Mouse (Mus musculus) heart, postnatal 0 days (tissue): ENCODE data around the gene Sufu. TPM values are rescaled to one million over a fixed set of nuclear protein-coding genes. Genes with fewer than 3 reads are reported as not detected.
A peak's percentile ranks its signal among the peaks of the same experiment; 100 is the strongest.

Experiments
- ATAC-seq: fragments of 200-750 bp; cut with Nextera tagmentation; 2 replicates; pipeline ENCODE4 v1.8.0; 2017; ENCODE audit warnings: low read depth, moderate number of reproducible peaks, moderate library complexity; ENCODE audit not compliant: insufficient read depth
- DNase-seq: peaks from one replicate; pipeline ENCODE4 v3.0.0-alpha.2; 2016; ENCODE audit warnings: low spot score
- H3K27ac ChIP-seq: fragments of 300-500 bp; sonication (generic); 2 replicates; pipeline ENCODE4 v1.5.1; 2014; ENCODE audit warnings: low read depth, mild to moderate bottlenecking
- H3K27me3 ChIP-seq: fragments of 300-500 bp; sonication (generic); 2 replicates; pipeline ENCODE4 v1.6.1; 2014; ENCODE audit warnings: low read length, mixed read lengths; ENCODE audit not compliant: control insufficient read depth, insufficient read depth
- H3K36me3 ChIP-seq: fragments of 300-500 bp; sonication (generic); replicated peaks from 2 replicates; pipeline ENCODE4 v1.6.1; 2014; ENCODE audit warnings: low read length, mixed read lengths; ENCODE audit not compliant: control insufficient read depth, insufficient read depth
- H3K4me1 ChIP-seq: fragments of 300-500 bp; sonication (generic); 2 replicates; pipeline ENCODE4 v1.6.1; 2014; ENCODE audit warnings: antibody characterized with exemption; ENCODE audit not compliant: control insufficient read depth, insufficient read depth
- H3K4me2 ChIP-seq: fragments of 300-500 bp; sonication (generic); 2 replicates; pipeline ENCODE4 v1.6.1; 2014; ENCODE audit warnings: low read depth, mild to moderate bottlenecking, low read length, moderate library complexity
- H3K4me3 ChIP-seq: fragments of 300-500 bp; sonication (generic); 2 replicates; pipeline ENCODE4 v1.5.1; 2014; ENCODE audit warnings: low read depth, low read length
- H3K9ac ChIP-seq: fragments of 300-500 bp; sonication (generic); replicated peaks from 2 replicates; pipeline ENCODE4 v1.6.1; 2014; ENCODE audit warnings: low read depth, low read length, mixed read lengths
- H3K9me3 ChIP-seq: fragments of 300-500 bp; sonication (generic); replicated peaks from 2 replicates; pipeline ENCODE4 v1.6.1; 2016; ENCODE audit warnings: low read length; ENCODE audit not compliant: control insufficient read depth
- CTCF ChIP-seq: IDR thresholded peaks from 2 replicates; pipeline ENCODE4 v1.5.1; 2016; ENCODE audit warnings: antibody characterized with exemption, control low read depth, low read depth
- EP300 ChIP-seq: IDR thresholded peaks from 2 replicates; pipeline ENCODE4 v1.6.1; 2016; ENCODE audit warnings: antibody characterized with exemption, low read depth
- WGBS: fragments of 180-500 bp; shearing (Covaris S2); extraction: QIAGEN DNeasy Blood & Tissue Kit; methylation state at CpG from one replicate; pipeline ENCODE4 v1.1.7; 2014; 5-methylcytosine and 5-hydroxymethylcytosine counted together
- polyA plus RNA-seq: library from polyadenylated mRNA; unstranded; fragments of >200 nt; fragmentation: Nextera tagmentation; extraction: Ambion mirVana; gene quantifications from 2 replicates; pipeline ENCODE4 v1.2.1, GENCODE M21; 2015
- total RNA-seq: library from RNA; depleted of rRNA; stranded (reverse); fragments of >200 nt; gene quantifications from 2 replicates; pipeline ENCODE4 v1.2.3, GENCODE M21; 2014; ENCODE audit warnings: low replicate concordance

The Sufu gene
- total and polyA plus RNA-seq, 2 experiments from 2014 or later = 9.2 to 11.0 TPM

- Histone ChIP-seq H3K9ac (peak within 1 kb of the TSS; percentile 43), H3K4me2 (peak within 1 kb of the TSS; percentile 81), H3K4me1 (no peaks in the 10 kb centered on the region; the same call in 1 of the 2 replicates), H3K4me3 (peak within 1 kb of the TSS; percentile 60), H3K27me3 (no peaks in the 10 kb centered on the region), H3K27ac (no peak within 1 kb of the TSS), H3K36me3 (no peaks in the 10 kb centered on the region), H3K9me3 (no peaks in the 10 kb centered on the region)
- TF ChIP-seq EP300 = no peak
- no peak for TF ChIP-seq CTCF
- WGBS = 45% methylated on average over 10 of the region's 10 CpGs
- DNase-seq = no peak
- no peak for ATAC-seq
Observed at GRCm38 (mm10) chr19:46350168-46350932, 46.3 kb upstream of the Sufu start, which contains the start of gene 2310034G01Rik. Gene 2310034G01Rik, minus strand, starts transcription at chr19:46350302.

- Histone ChIP-seq H3K9ac (peak overlapping the region; percentile 37; the same call in 1 of the 2 replicates), H3K27me3 (no peaks in the 10 kb centered on the region), H3K9me3 (no peaks in the 10 kb centered on the region), H3K27ac (peak overlapping the region; percentile 84), H3K4me3 (peak overlapping the region; percentile 55), H3K4me2 (peak overlapping the region; percentile 83), H3K4me1 (0 out of 2 replicates have a peak, but pooled peaks cover 7% of the 10 kb centered on the region), H3K36me3 (no peaks in the 10 kb centered on the region)
- WGBS = under 1% methylated on average over 29 of the region's 29 CpGs
- peak; percentile 70 for DNase-seq
- TF ChIP-seq CTCF (no peak), EP300 (no peak)
- peak; percentile 86 for ATAC-seq
Observed at GRCm38 (mm10) chr19:46356701-46357138, 40.0 kb upstream of the Sufu start.

GRCm38 (mm10) chr19:46357344-46358280 is 39.1 kb upstream of the Sufu start:
- Histone ChIP-seq H3K4me3 (peak overlapping the region; percentile 55), H3K27ac (peak overlapping the region; percentile 84), H3K4me2 (peak overlapping the region; percentile 83), H3K36me3 (no peaks in the 10 kb centered on the region), H3K27me3 (no peaks in the 10 kb centered on the region), H3K9me3 (no peaks in the 10 kb centered on the region), H3K9ac (peak overlapping the region; percentile 37; the same call in 1 of the 2 replicates), H3K4me1 (0 out of 2 replicates have a peak, but pooled peaks cover 7% of the 10 kb centered on the region)
- ATAC-seq (peak; percentile 61), DNase-seq (peak; percentile 38)
- WGBS = 18% methylated on average over 25 of the region's 25 CpGs
- TF ChIP-seq EP300 (no peak; the same call in 1 of the 2 replicates), CTCF (no peak)

- no peak for TF ChIP-seq CTCF
- no peak for TF ChIP-seq EP300
- H3K4me1 ChIP-seq = 0 out of 2 replicates have a peak, but pooled peaks cover 7% of the 10 kb centered on the region
- peak overlapping the region; percentile 84 for H3K27ac ChIP-seq
- H3K27me3 ChIP-seq = no peaks in the 10 kb centered on the region
- H3K4me3 ChIP-seq = 0 out of 2 replicates have a peak overlapping the region, but pooled peaks have one; percentile 55
- WGBS = 56% methylated on average over 4 of the region's 4 CpGs
- H3K4me2 ChIP-seq = peak overlapping the region; percentile 83; the same call in 1 of the 2 replicates
- H3K36me3 ChIP-seq = no peaks in the 10 kb centered on the region
- ATAC-seq = peak; percentile 59
- H3K9ac ChIP-seq = no peak overlapping the region
- no peaks in the 10 kb centered on the region for H3K9me3 ChIP-seq
- DNase-seq = no peak
Observed at GRCm38 (mm10) chr19:46358381-46358780, 38.3 kb upstream of the Sufu start.

- Histone ChIP-seq H3K27me3 (no peaks in the 10 kb centered on the region), H3K27ac (no peak overlapping the region), H3K4me2 (no peak overlapping the region), H3K9ac (no peak overlapping the region), H3K4me3 (no peak overlapping the region), H3K9me3 (no peaks in the 10 kb centered on the region), H3K36me3 (no peaks in the 10 kb centered on the region), H3K4me1 (0 out of 2 replicates have a peak, but pooled peaks cover 2% of the 10 kb centered on the region)
- ATAC-seq (no peak), DNase-seq (no peak)
- TF ChIP-seq CTCF (no peak), EP300 (no peak)
- WGBS = 66% methylated on average over 8 of the region's 8 CpGs
Observed at GRCm38 (mm10) chr19:46362104-46362503, 34.6 kb upstream of the Sufu start.
